Mouse (Mus musculus) embryo, embryonic 11.5 days (tissue): ENCODE measurements at regions not wholly inside any gene's neighbourhood (a gene's known extent, or its start where the extent isn't known, plus 50 kb on each side); places are given as distances from the start of the nearest gene placed in this dataset.
A peak's percentile ranks its signal among the peaks of the same experiment; 100 is the strongest.
"Not testable (repeated sequence)": the region's sequence is repeated elsewhere in the genome, so short reads cannot be mapped to it uniquely, and the experiment has no call there.

ENCODE experiments used
- DNase-seq: peaks from one replicate; pipeline ENCODE4 v3.0.0-alpha.2; 2012; ENCODE audit warnings: low read depth, low spot score

- DNase-seq = no peak
These were observed 639.7 kb downstream of the Cdh10 start for GRCm38 (mm10) chr15:19458485-19458884.

- DNase-seq = peak; percentile 1
These were observed 654.8 kb downstream of the Cdh10 start for GRCm38 (mm10) chr15:19473521-19473920.

GRCm38 (mm10) chr15:19493556-19493955, 674.8 kb downstream of the Cdh10 start:
- not testable (repeated sequence) for DNase-seq

DNA sequence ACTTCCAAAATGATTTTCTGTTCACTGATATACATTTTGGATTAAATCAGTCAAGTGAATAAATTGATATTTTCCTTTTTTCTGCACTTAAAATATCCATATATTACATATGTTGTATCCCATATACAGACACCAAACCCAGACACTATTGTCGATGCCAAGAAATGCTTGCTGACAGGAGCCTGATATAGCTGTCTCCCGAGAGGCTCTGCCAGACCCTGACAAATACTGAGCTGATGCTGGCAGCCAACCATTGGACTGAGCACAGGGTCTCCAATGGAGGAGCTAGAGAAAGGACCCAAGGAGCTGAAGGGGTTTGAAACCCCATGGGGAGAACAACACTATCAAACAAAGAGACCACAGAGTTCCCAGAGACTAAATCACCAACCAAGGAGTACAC, 700.6 kb downstream of the Cdh10 start:
- DNase-seq = no peak

DNA sequence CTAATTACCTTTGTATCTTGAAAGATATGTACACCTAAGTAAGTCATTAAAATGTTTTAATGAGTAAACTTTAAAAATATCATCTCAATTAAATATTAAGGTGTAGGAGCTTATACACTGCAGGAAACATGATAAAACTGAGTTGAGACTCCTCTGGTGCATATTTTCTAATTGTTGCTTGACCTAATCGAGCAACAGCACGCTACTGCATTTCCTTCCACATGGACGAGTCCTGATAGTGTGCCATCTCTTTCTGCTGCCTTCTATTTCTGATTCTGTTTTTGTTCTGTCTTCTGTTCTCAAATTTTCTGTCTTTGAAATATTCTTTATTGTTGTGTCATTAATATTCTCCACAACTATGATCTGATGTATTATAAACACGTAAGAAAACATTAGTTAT, 721.9 kb downstream of the Cdh10 start:
- DNase-seq = no peak

GRCm38 (mm10) chr15:19549757-19550156, 731.0 kb downstream of the Cdh10 start:
- no peak for DNase-seq

- no peak for DNase-seq
These were observed 766.0 kb downstream of the Cdh10 start for GRCm38 (mm10) chr15:19584769-19585168.

GRCm38 (mm10) chr15:19585281-19585680, 766.5 kb downstream of the Cdh10 start:
- DNase-seq = no peak

DNA sequence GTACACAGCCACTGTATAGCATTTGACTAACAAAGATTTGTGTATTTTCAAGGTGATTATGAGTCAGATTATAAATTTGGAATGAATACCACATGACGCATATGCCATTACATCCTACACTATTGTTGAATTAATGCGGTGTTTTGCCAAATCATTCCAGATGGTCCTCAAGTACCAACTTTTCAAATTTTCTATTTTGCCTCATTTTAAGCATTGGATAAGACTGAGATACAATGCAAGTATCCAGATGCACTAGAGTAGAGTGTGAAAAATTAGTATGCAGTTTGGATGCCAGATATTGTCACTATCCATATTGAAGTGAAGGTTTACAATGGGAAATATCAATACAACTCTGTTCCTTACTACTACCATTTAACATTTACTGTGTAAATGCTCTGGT, 775.0 kb downstream of the Cdh10 start:
- no peak for DNase-seq

- not testable (repeated sequence) for DNase-seq
These were observed 803.6 kb downstream of the Cdh10 start for GRCm38 (mm10) chr15:19622367-19622766.

DNA sequence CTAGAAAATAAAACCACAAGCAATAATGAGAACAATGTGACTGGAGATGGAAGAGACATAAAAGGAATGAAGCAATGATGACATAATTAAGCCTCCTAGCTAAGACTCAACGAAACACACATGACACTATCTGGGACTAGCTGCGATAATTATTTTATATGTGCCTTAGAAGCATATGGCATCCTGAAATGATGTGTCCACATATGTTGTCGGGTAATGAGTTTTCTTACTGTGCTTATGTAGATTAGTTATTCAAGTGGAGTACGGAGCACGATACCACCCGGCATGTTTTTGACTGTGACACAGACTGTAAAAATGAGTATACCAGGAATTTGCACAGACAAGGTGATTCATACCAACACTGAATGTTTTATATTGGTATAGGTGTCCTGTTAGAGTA, 781.7 kb upstream of the Cdh12 start:
- DNase-seq = no peak

GRCm38 (mm10) chr15:19675545-19675944, 773.5 kb upstream of the Cdh12 start:
- DNase-seq = no peak

GRCm38 (mm10) chr15:19687239-19687638, 761.8 kb upstream of the Cdh12 start:
- no peak for DNase-seq

GRCm38 (mm10) chr15:19711764-19712163, 737.3 kb upstream of the Cdh12 start:
- no peak for DNase-seq
